Mouse (Mus musculus) embryonic facial prominence, embryonic 14.5 days (tissue): Measurements from ENCODE around the gene Cmtm3. TPM values are rescaled to one million over a fixed set of nuclear protein-coding genes. Genes with fewer than 3 reads are reported as not detected.
"Not testable (repeated sequence)": the region's sequence is repeated elsewhere in the genome, so short reads cannot be mapped to it uniquely, and the experiment has no call there.

Experiments
- ATAC-seq: fragments of 200-750 bp; cut with Nextera tagmentation; 2 replicates; pipeline ENCODE4 v1.8.0; 2017; ENCODE audit warnings: low read depth, moderate number of reproducible peaks, moderate TSS enrichment
- DNase-seq: peaks from one replicate; pipeline ENCODE4 v3.0.0-alpha.2; 2015; ENCODE audit warnings: low spot score
- H3K27ac ChIP-seq: fragments of 300-500 bp; sonication (generic); replicated peaks from 2 replicates; pipeline ENCODE4 v1.5.1; 2014; ENCODE audit warnings: low read depth, mild to moderate bottlenecking, low read length, moderate library complexity
- H3K27me3 ChIP-seq: fragments of 300-500 bp; sonication (generic); replicated peaks from 2 replicates; pipeline ENCODE4 v1.6.1; 2014; ENCODE audit warnings: low read length; ENCODE audit not compliant: control insufficient read depth, insufficient read depth
- H3K36me3 ChIP-seq: fragments of 300-500 bp; sonication (generic); 2 replicates; pipeline ENCODE4 v1.6.1; 2014; ENCODE audit warnings: low read length, mixed read lengths; ENCODE audit not compliant: control insufficient read depth, insufficient read depth
- H3K4me1 ChIP-seq: fragments of 300-500 bp; sonication (generic); 2 replicates; pipeline ENCODE4 v1.6.1; 2014; ENCODE audit warnings: antibody characterized with exemption, low read length; ENCODE audit not compliant: control insufficient read depth, insufficient read depth
- H3K4me2 ChIP-seq: fragments of 300-500 bp; sonication (generic); 2 replicates; pipeline ENCODE4 v1.6.1; 2014; ENCODE audit warnings: low read depth, mild to moderate bottlenecking, low read length, moderate library complexity, mixed read lengths
- H3K4me3 ChIP-seq: fragments of 300-500 bp; sonication (generic); 2 replicates; pipeline ENCODE4 v1.5.1; 2014; ENCODE audit warnings: low read depth, mild to moderate bottlenecking, low read length
- H3K9ac ChIP-seq: fragments of 300-500 bp; sonication (generic); 2 replicates; pipeline ENCODE4 v1.6.1; 2014; ENCODE audit warnings: low read depth, mild to moderate bottlenecking, low read length, moderate library complexity, mixed read lengths
- H3K9me3 ChIP-seq: fragments of 300-500 bp; sonication (generic); 2 replicates; pipeline ENCODE4 v1.6.1; 2016; ENCODE audit warnings: low read length; ENCODE audit not compliant: control insufficient read depth
- WGBS: fragments of 180-500 bp; shearing (Covaris S2); extraction: QIAGEN DNeasy Blood & Tissue Kit; methylation state at CpG from one replicate; pipeline ENCODE4 v1.1.7; 2014; 5-methylcytosine and 5-hydroxymethylcytosine counted together
- polyA plus RNA-seq: library from polyadenylated mRNA; unstranded; fragments of >200 nt; fragmentation: Nextera tagmentation; extraction: Ambion mirVana; gene quantifications from 2 replicates; pipeline ENCODE4 v1.2.1, GENCODE M21; 2014

Gene Cmtm3
- 168 and 189 TPM in 2 replicates for polyA plus RNA-seq

- peak within 1 kb of the TSS; percentile 84 for H3K4me2 ChIP-seq
- peak within 1 kb of the TSS; percentile 93 for H3K9ac ChIP-seq
- H3K27ac ChIP-seq, result peak within 1 kb of the TSS; percentile 89
- no peaks in the 10 kb centered on the region for H3K27me3 ChIP-seq
- WGBS, result 17% methylated on average over 17 of the region's 18 CpGs
- no peaks in the 10 kb centered on the region for H3K9me3 ChIP-seq
- 0 out of 2 replicates have a peak, but pooled peaks cover 3% of the 10 kb centered on the region for H3K36me3 ChIP-seq
- ATAC-seq (no peak), DNase-seq (peak; percentile 48)
- H3K4me1 ChIP-seq, result peaks cover 11% of the 10 kb centered on the region; the same call in 1 of the 2 replicates
- peak within 1 kb of the TSS; percentile 65 for H3K4me3 ChIP-seq
These were observed at the start of gene Cmtm3 for GRCm38 (mm10) chr8:104339229-104339982. TSS of gene Cmtm3 (plus strand) at chr8:104339410.

GRCm38 (mm10) chr8:104293081-104293480 is 46.1 kb upstream of the Cmtm3 start, which contains the start of gene Cmtm2a:
TSS of gene Cmtm2a (minus strand) at chr8:104293181.
- DNase-seq, H3K9ac ChIP-seq, H3K27ac ChIP-seq, H3K4me3 ChIP-seq, ATAC-seq, H3K27me3 ChIP-seq, H3K36me3 ChIP-seq, H3K9me3 ChIP-seq, H3K4me2 ChIP-seq, H3K4me1 ChIP-seq: not testable (repeated sequence)
- 89% methylated on average over 11 of the region's 12 CpGs for WGBS

GRCm38 (mm10) chr8:104294396-104294795 is 44.8 kb upstream of the Cmtm3 start:
- H3K4me2 ChIP-seq, result no peak overlapping the region
- no peaks in the 10 kb centered on the region for H3K9me3 ChIP-seq
- 79% methylated on average over 1 of the region's 1 CpGs for WGBS
- DNase-seq (no peak), ATAC-seq (no peak)
- no peak overlapping the region for H3K27ac ChIP-seq
- H3K27me3 ChIP-seq, result no peaks in the 10 kb centered on the region
- no peak overlapping the region for H3K9ac ChIP-seq
- H3K36me3 ChIP-seq, result no peaks in the 10 kb centered on the region
- H3K4me1 ChIP-seq, result no peaks in the 10 kb centered on the region
- no peak overlapping the region for H3K4me3 ChIP-seq

- not testable (repeated sequence) for H3K4me1 ChIP-seq, H3K27me3 ChIP-seq, H3K4me2 ChIP-seq, H3K27ac ChIP-seq, H3K4me3 ChIP-seq, H3K9me3 ChIP-seq, H3K36me3 ChIP-seq, H3K9ac ChIP-seq
- 20% methylated on average over 3 of the region's 3 CpGs for WGBS
- peak; percentile 23 for DNase-seq
- peak; percentile 75 for ATAC-seq
These were observed 37.6 kb upstream of the Cmtm3 start for GRCm38 (mm10) chr8:104301577-104301976.

- H3K4me2 ChIP-seq, H3K9me3 ChIP-seq, DNase-seq: not testable (repeated sequence)
These were observed 36.7 kb upstream of the Cmtm3 start for GRCm38 (mm10) chr8:104302536-104302935.

GRCm38 (mm10) chr8:104304962-104305361 is 34.2 kb upstream of the Cmtm3 start:
- WGBS, result 85% methylated on average over 11 of the region's 11 CpGs
- Histone ChIP-seq H3K4me2 (no peak overlapping the region), H3K36me3 (no peaks in the 10 kb centered on the region), H3K4me3 (no peak overlapping the region), H3K27ac (no peak overlapping the region), H3K4me1 (no peaks in the 10 kb centered on the region), H3K9me3 (no peaks in the 10 kb centered on the region), H3K9ac (no peak overlapping the region), H3K27me3 (no peaks in the 10 kb centered on the region)
- ATAC-seq (no peak), DNase-seq (no peak)

More at GRCm38 (mm10) chr8:104302536-104302935, 36.7 kb upstream of the Cmtm3 start:
- H3K9ac ChIP-seq, H3K4me3 ChIP-seq, ATAC-seq, H3K27ac ChIP-seq, H3K4me1 ChIP-seq, H3K27me3 ChIP-seq, H3K36me3 ChIP-seq: not testable (repeated sequence)
- WGBS, result 89% methylated on average over 4 of the region's 4 CpGs

- ATAC-seq, H3K27ac ChIP-seq, H3K9me3 ChIP-seq, H3K4me3 ChIP-seq, H3K4me1 ChIP-seq, H3K4me2 ChIP-seq, H3K36me3 ChIP-seq, H3K27me3 ChIP-seq, DNase-seq, H3K9ac ChIP-seq: not testable (repeated sequence)
- WGBS, result 49% methylated on average over 5 of the region's 6 CpGs
These were observed 30.9 kb upstream of the Cmtm3 start for GRCm38 (mm10) chr8:104308341-104308740.

GRCm38 (mm10) chr8:104309441-104310155 is 29.6 kb upstream of the Cmtm3 start, which contains the start of the genes Gm45711 and Cmtm1:
TSS of gene Gm45711 (minus strand) at chr8:104310081.
TSS of gene Cmtm1 (minus strand) at chr8:104310145.
- H3K27me3 ChIP-seq, H3K9ac ChIP-seq, H3K27ac ChIP-seq, H3K4me2 ChIP-seq, ATAC-seq, H3K9me3 ChIP-seq, DNase-seq, H3K4me1 ChIP-seq, H3K4me3 ChIP-seq, H3K36me3 ChIP-seq: not testable (repeated sequence)
- 88% methylated on average over 27 of the region's 36 CpGs for WGBS
